Comparison of ENCODE assay signal across 29 mouse cellular contexts in the genomic region with DNA sequence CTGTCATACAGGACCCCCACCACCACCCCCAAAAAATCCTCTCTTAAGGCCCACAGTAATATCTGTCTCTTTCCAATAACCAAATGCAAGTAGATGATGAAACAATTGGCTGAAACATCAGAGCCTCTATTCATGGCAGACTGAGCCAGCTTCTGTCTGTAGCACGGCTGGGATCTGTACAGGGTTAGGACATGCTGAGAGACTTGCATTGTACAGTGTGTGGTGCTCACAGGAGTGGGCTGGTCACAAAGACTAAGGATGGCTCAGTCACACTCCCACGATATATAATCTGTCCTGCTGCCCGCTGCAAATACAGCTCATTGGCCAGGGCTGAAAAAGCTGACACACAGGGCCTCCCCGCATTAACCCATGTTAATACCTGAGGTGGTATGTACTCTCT.
DNase-seq lines count a peak whose midpoint lies in the region; ATAC-seq and TF ChIP-seq lines count a peak whose summit lies in the region.
"Had no signal": no experiment of that assay in that cellular context is flagged by ENCODE, and none has a peak within 500 bp of the region (broad histone marks: within the 10 kb centered on the region; RNA-seq: fewer than 3 reads in every experiment).

No protein-coding gene starts in this region.

- no peak for TF ChIP-seq POLR2A in cortical plate, adult 2 months (IDR thresholded peaks at IDR 0.05; ENCODE audit: extremely low read depth, insufficient read depth, low read length)

- H3K9me3 ChIP-seq in forebrain, embryonic 15.5 days: no peaks in the 10 kb centered on the region
- H3K9me3 ChIP-seq in forebrain, embryonic 12.5 days: no peaks in the 10 kb centered on the region
- no peaks in the 10 kb centered on the region for H3K9me3 ChIP-seq in hindbrain, postnatal 0 days (ENCODE audit: low read length)
- H3K9me3 ChIP-seq in hindbrain, embryonic 11.5 days (ENCODE audit: control insufficient read depth, low read length): no peaks in the 10 kb centered on the region
- no peaks in the 10 kb centered on the region for H3K9me3 ChIP-seq in midbrain, embryonic 15.5 days
- H3K9me3 ChIP-seq in midbrain, embryonic 14.5 days (ENCODE audit: control insufficient read depth, low read length): no peaks in the 10 kb centered on the region
- no peaks in the 10 kb centered on the region for H3K9me3 ChIP-seq in kidney, embryonic 16.5 days (ENCODE audit: low read length)
- H3K9me3 ChIP-seq: embryonic facial prominence, embryonic 13.5 days; heart, embryonic 13.5 days had no signal

- H3K9ac ChIP-seq in forebrain, embryonic 15.5 days (replicated peaks): no peak overlapping the region
- no peak overlapping the region for H3K9ac ChIP-seq in forebrain, embryonic 12.5 days
- H3K9ac ChIP-seq in hindbrain, postnatal 0 days (replicated peaks; ENCODE audit: low read length): no peak overlapping the region
- no peak overlapping the region for H3K9ac ChIP-seq in hindbrain, embryonic 11.5 days (ENCODE audit: low read depth, low read length)
- H3K9ac ChIP-seq in midbrain, embryonic 15.5 days: 0 out of 2 replicates have a peak overlapping the region, but pooled peaks have one; percentile 2
- no peak overlapping the region for H3K9ac ChIP-seq in midbrain, embryonic 14.5 days (replicated peaks; ENCODE audit: low read length)
- no peak overlapping the region for H3K9ac ChIP-seq in kidney, embryonic 16.5 days (replicated peaks; ENCODE audit: low read length)
- H3K9ac ChIP-seq: embryonic facial prominence, embryonic 13.5 days; heart, embryonic 13.5 days; liver, embryonic 14.5 days had no signal

- H3K27me3 ChIP-seq in forebrain, embryonic 15.5 days: no peaks in the 10 kb centered on the region
- no peaks in the 10 kb centered on the region for H3K27me3 ChIP-seq in forebrain, embryonic 12.5 days
- no peaks in the 10 kb centered on the region for H3K27me3 ChIP-seq in hindbrain, postnatal 0 days (ENCODE audit: insufficient read depth, low read length)
- H3K27me3 ChIP-seq in hindbrain, embryonic 11.5 days (ENCODE audit: control insufficient read depth, insufficient read depth, low read length): no peaks in the 10 kb centered on the region
- H3K27me3 ChIP-seq in midbrain, embryonic 15.5 days (replicated peaks): no peaks in the 10 kb centered on the region
- H3K27me3 ChIP-seq in midbrain, embryonic 14.5 days (ENCODE audit: control insufficient read depth, insufficient read depth, low read length): no peaks in the 10 kb centered on the region
- no peaks in the 10 kb centered on the region for H3K27me3 ChIP-seq in kidney, embryonic 16.5 days (ENCODE audit: insufficient read depth, low read length)
- H3K27me3 ChIP-seq: embryonic facial prominence, embryonic 13.5 days; heart, embryonic 13.5 days had no signal

- no peak overlapping the region for H3K4me3 ChIP-seq in forebrain, embryonic 15.5 days
- H3K4me3 ChIP-seq in forebrain, embryonic 12.5 days (replicated peaks): no peak overlapping the region
- no peak overlapping the region for H3K4me3 ChIP-seq in hindbrain, postnatal 0 days (ENCODE audit: low read length)
- H3K4me3 ChIP-seq in hindbrain, embryonic 11.5 days (ENCODE audit: low read depth, low read length): no peak overlapping the region
- H3K4me3 ChIP-seq in midbrain, embryonic 15.5 days: no peak overlapping the region
- no peak overlapping the region for H3K4me3 ChIP-seq in midbrain, embryonic 14.5 days (replicated peaks; ENCODE audit: low read depth, low read length)
- H3K4me3 ChIP-seq in cortical plate, adult 2 months (ENCODE audit: insufficient read depth, low read length): no peak overlapping the region
- no peak overlapping the region for H3K4me3 ChIP-seq in kidney, embryonic 16.5 days (ENCODE audit: low read length)
- H3K4me3 ChIP-seq: embryonic facial prominence, embryonic 13.5 days; heart, adult 2 months; heart, embryonic 13.5 days had no signal

- DNase-seq in hindbrain, postnatal 0 days (ENCODE audit: low spot score): peak; percentile 25
- no peak for DNase-seq in hindbrain, embryonic 11.5 days (ENCODE audit: low spot score)
- no peak for DNase-seq in midbrain, embryonic 14.5 days
- DNase-seq: adrenal gland, postnatal 10 days; cerebellum, adult 11-12 months; cerebellum, adult 9-11 months; gastrocnemius, postnatal 36 days; heart, adult 2 months; heart, postnatal 10 days; kidney, adult 8-10 months; kidney, postnatal 10 days; liver; lung, adult 2 months; lung, postnatal 10 days; right cerebral cortex, adult 18-20 months; thymus, adult 18-20 months; thymus, postnatal 25 days had no signal

- 0 out of 2 replicates have a peak, but pooled peaks have one; percentile 48 for ATAC-seq in forebrain, embryonic 15.5 days (replicated peaks)
- no peak for ATAC-seq in forebrain, embryonic 12.5 days (ENCODE audit: low FRiP score)
- peak; percentile 65 for ATAC-seq in hindbrain, postnatal 0 days
- ATAC-seq in hindbrain, embryonic 11.5 days (ENCODE audit: low FRiP score): no peak
- ATAC-seq in midbrain, embryonic 15.5 days (replicated peaks): peak; percentile 67
- ATAC-seq in midbrain, embryonic 14.5 days (ENCODE audit: low FRiP score, low TSS enrichment): no peak
- no peak for ATAC-seq in kidney, embryonic 16.5 days (ENCODE audit: low FRiP score, low TSS enrichment)
- ATAC-seq: intestine, embryonic 16.5 days; Patski had no signal

- no peak overlapping the region for H3K4me2 ChIP-seq in forebrain, embryonic 15.5 days (replicated peaks)
- H3K4me2 ChIP-seq in forebrain, embryonic 12.5 days: no peak overlapping the region
- no peak overlapping the region for H3K4me2 ChIP-seq in hindbrain, postnatal 0 days (ENCODE audit: low read depth, low read length)
- no peak overlapping the region for H3K4me2 ChIP-seq in hindbrain, embryonic 11.5 days (replicated peaks; ENCODE audit: low read depth, low read length)
- H3K4me2 ChIP-seq in midbrain, embryonic 15.5 days: no peak overlapping the region
- no peak overlapping the region for H3K4me2 ChIP-seq in midbrain, embryonic 14.5 days (ENCODE audit: low read length)
- no peak overlapping the region for H3K4me2 ChIP-seq in kidney, embryonic 16.5 days (replicated peaks; ENCODE audit: low read depth, low read length)
- H3K4me2 ChIP-seq: embryonic facial prominence, embryonic 13.5 days; heart, embryonic 13.5 days had no signal

- H3K27ac ChIP-seq in forebrain, embryonic 15.5 days (replicated peaks): no peak overlapping the region
- no peak overlapping the region for H3K27ac ChIP-seq in forebrain, embryonic 12.5 days
- no peak overlapping the region for H3K27ac ChIP-seq in hindbrain, postnatal 0 days
- no peak overlapping the region for H3K27ac ChIP-seq in hindbrain, embryonic 11.5 days (ENCODE audit: low read depth, low read length)
- H3K27ac ChIP-seq in midbrain, embryonic 15.5 days: peak overlapping the region; percentile 7; the same call in 1 of the 2 replicates
- H3K27ac ChIP-seq in midbrain, embryonic 14.5 days (replicated peaks; ENCODE audit: low read depth, low read length): no peak overlapping the region
- 0 out of 2 replicates have a peak overlapping the region, but pooled peaks have one; percentile 12 for H3K27ac ChIP-seq in cortical plate, adult 2 months (ENCODE audit: insufficient read depth, low read length)
- no peak overlapping the region for H3K27ac ChIP-seq in kidney, embryonic 16.5 days (ENCODE audit: low read length)
- H3K27ac ChIP-seq: embryonic facial prominence, embryonic 13.5 days; heart, adult 2 months; heart, embryonic 13.5 days; liver, embryonic 14.5 days; macrophage; stomach, postnatal 0 days had no signal

- peaks cover 9% of the 10 kb centered on the region for H3K4me1 ChIP-seq in forebrain, embryonic 15.5 days
- no peaks in the 10 kb centered on the region; the same call in 1 of the 2 replicates for H3K4me1 ChIP-seq in forebrain, embryonic 12.5 days
- peaks cover 4% of the 10 kb centered on the region; the same call in 1 of the 2 replicates for H3K4me1 ChIP-seq in hindbrain, postnatal 0 days (ENCODE audit: insufficient read depth, low read length)
- H3K4me1 ChIP-seq in hindbrain, embryonic 11.5 days (replicated peaks; ENCODE audit: control insufficient read depth, insufficient read depth, low read length): no peaks in the 10 kb centered on the region
- H3K4me1 ChIP-seq in midbrain, embryonic 15.5 days: peaks cover 23% of the 10 kb centered on the region
- peaks cover 4% of the 10 kb centered on the region; the same call in 1 of the 2 replicates for H3K4me1 ChIP-seq in midbrain, embryonic 14.5 days (ENCODE audit: control insufficient read depth, insufficient read depth, low read length)
- H3K4me1 ChIP-seq in cortical plate, adult 2 months (ENCODE audit: control insufficient read depth, insufficient read depth, low read length): peaks cover 11% of the 10 kb centered on the region
- H3K4me1 ChIP-seq in kidney, embryonic 16.5 days (ENCODE audit: insufficient read depth, low read length): no peaks in the 10 kb centered on the region
- H3K4me1 ChIP-seq: embryonic facial prominence, embryonic 13.5 days; heart, embryonic 13.5 days had no signal

- TF ChIP-seq CTCF in hindbrain, postnatal 0 days (IDR thresholded peaks at IDR 0.05; ENCODE audit: low read depth): no peak
- no peak for TF ChIP-seq CTCF in cortical plate, adult 2 months (IDR thresholded peaks at IDR 0.05; ENCODE audit: extremely low read depth, insufficient read depth, low read length)

- H3K36me3 ChIP-seq in forebrain, embryonic 15.5 days: no peaks in the 10 kb centered on the region
- H3K36me3 ChIP-seq in forebrain, embryonic 12.5 days (replicated peaks): no peaks in the 10 kb centered on the region
- no peaks in the 10 kb centered on the region for H3K36me3 ChIP-seq in hindbrain, postnatal 0 days (ENCODE audit: insufficient read depth, low read length)
- no peaks in the 10 kb centered on the region for H3K36me3 ChIP-seq in hindbrain, embryonic 11.5 days (ENCODE audit: control insufficient read depth, insufficient read depth, low read length)
- no peaks in the 10 kb centered on the region for H3K36me3 ChIP-seq in midbrain, embryonic 15.5 days (replicated peaks)
- H3K36me3 ChIP-seq in midbrain, embryonic 14.5 days (ENCODE audit: control insufficient read depth, insufficient read depth, low read length): no peaks in the 10 kb centered on the region
- H3K36me3 ChIP-seq in kidney, embryonic 16.5 days (ENCODE audit: insufficient read depth, low read length): no peaks in the 10 kb centered on the region
- H3K36me3 ChIP-seq: embryonic facial prominence, embryonic 13.5 days; heart, embryonic 13.5 days had no signal

- WGBS in forebrain, embryonic 15.5 days: 62% methylated on average over 4 of the region's 4 CpGs
- 71% methylated on average over 4 of the region's 4 CpGs for WGBS in forebrain, embryonic 12.5 days
- WGBS in hindbrain, postnatal 0 days: 42% methylated on average over 4 of the region's 4 CpGs
- WGBS in hindbrain, embryonic 11.5 days: 72% methylated on average over 4 of the region's 4 CpGs
- WGBS in midbrain, embryonic 15.5 days: 47% methylated on average over 4 of the region's 4 CpGs
- 61% methylated on average over 4 of the region's 4 CpGs for WGBS in midbrain, embryonic 14.5 days
- WGBS in kidney, embryonic 16.5 days: 58% methylated on average over 4 of the region's 4 CpGs

Comparison
In these comparisons a context has a peak if more than half of its experiments do, and no peak if none do; other contexts are left out.
1. ATAC-seq: peak in forebrain, embryonic 15.5 days (single experiment), hindbrain, postnatal 0 days (single experiment) and midbrain, embryonic 15.5 days (single experiment); none in forebrain, embryonic 12.5 days (single experiment), hindbrain, embryonic 11.5 days (single experiment), midbrain, embryonic 14.5 days (single experiment) and kidney, embryonic 16.5 days (single experiment).
2. H3K27ac ChIP-seq: peak in midbrain, embryonic 15.5 days (single experiment) and cortical plate, adult 2 months (single experiment); none in forebrain, embryonic 15.5 days (single experiment), forebrain, embryonic 12.5 days (single experiment), hindbrain, postnatal 0 days (single experiment), hindbrain, embryonic 11.5 days (single experiment), midbrain, embryonic 14.5 days (single experiment) and kidney, embryonic 16.5 days (single experiment).